Mouse (Mus musculus) small intestine, adult 2 months (tissue): ENCODE measurements around the gene Dnajc17.

ENCODE experiments used
- CTCF ChIP-seq: fragments of 200-500 bp; IDR thresholded peaks from 2 replicates; pipeline ENCODE4 v1.5.1; 2012; ENCODE audit warnings: low read depth, mild to moderate bottlenecking, control low read depth, inconsistent platforms, low read length, moderate library complexity, mixed read lengths; ENCODE audit not compliant: insufficient replicate concordance, insufficient read length; ENCODE audit errors: extremely low read depth
- POLR2A ChIP-seq: fragments of 200-500 bp; IDR thresholded peaks from 2 replicates; pipeline ENCODE4 v1.6.1; 2012; ENCODE audit warnings: low read depth, mild to moderate bottlenecking, control low read depth, inconsistent platforms, low read length, moderate library complexity

DNA sequence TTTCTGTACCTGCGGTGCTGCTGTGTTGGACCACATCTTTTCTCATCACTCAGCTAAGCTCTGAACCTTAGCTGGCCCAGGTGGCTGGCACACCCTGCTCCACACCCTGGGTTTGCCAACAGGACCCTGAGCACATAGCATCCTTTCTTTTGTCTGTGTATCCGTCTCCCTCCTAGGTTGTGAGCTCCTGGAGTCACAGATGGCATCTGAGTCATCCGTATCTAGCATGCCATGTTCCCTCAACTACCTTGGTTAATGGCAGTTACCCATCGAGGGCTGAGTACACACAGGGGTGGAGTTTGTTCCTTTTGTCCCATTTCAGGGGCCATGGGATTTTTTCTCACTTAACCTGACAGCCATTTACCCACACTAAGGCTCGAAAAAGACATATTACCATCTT lies 41.8 kb upstream of the Dnajc17 start:
- TF ChIP-seq CTCF (no peak), POLR2A (no peak)
